Mouse (Mus musculus): Measurements from ENCODE around the gene Gid4. TPM values are rescaled to one million over a fixed set of nuclear protein-coding genes. Genes with fewer than 3 reads are reported as not detected.
A peak's percentile ranks its signal among the peaks of the same experiment; 100 is the strongest.

Gid4 gene
- polyA plus RNA-seq, 1 experiment from 2014 or later = 10.9 TPM

DNA sequence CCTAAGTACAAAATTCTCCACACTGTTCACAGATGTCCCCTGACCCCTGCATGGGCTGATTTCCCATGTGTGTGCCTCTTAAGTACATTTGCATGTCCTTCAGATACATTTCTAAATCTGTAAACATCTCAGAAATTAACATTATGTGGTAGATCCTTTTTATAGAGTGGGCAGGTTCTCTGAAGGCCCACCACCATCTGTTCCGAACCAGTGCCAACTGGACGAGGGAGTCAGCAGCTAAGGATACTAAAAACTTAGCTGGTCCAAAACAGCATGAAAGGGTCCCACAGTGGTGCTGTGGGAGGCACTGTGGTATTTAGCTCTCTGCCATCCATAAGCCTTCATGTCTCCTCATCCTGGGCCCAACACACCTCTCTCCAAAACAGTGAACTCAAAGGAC is 19.8 kb upstream of the Gid4 start:
- H3K4me1 ChIP-seq (replicated peaks; ENCODE audit: control insufficient read depth, insufficient read depth) = no peaks in the 10 kb centered on the region
- no peaks in the 10 kb centered on the region for H3K9me3 ChIP-seq (ENCODE audit: control insufficient read depth, low read length)
- 83% methylated on average over 2 of the region's 2 CpGs for WGBS
- no peaks in the 10 kb centered on the region for H3K27me3 ChIP-seq (ENCODE audit: control insufficient read depth, insufficient read depth, low read length)
- no peak overlapping the region for H3K27ac ChIP-seq (replicated peaks)
- ATAC-seq (ENCODE audit: low FRiP score, low TSS enrichment) (no peak), DNase-seq (ENCODE audit: low spot score) (no peak)
- no peak overlapping the region for H3K9ac ChIP-seq (ENCODE audit: low read length)
- no peak overlapping the region for H3K4me3 ChIP-seq (ENCODE audit: low read depth, low read length)
- TF ChIP-seq EP300 (optimal IDR thresholded peaks at IDR 0.05) (no peak), CTCF (IDR thresholded peaks at IDR 0.05; ENCODE audit: low read depth) (no peak)
- peaks cover 4% of the 10 kb centered on the region; the same call in 1 of the 2 replicates for H3K36me3 ChIP-seq (ENCODE audit: control insufficient read depth, insufficient read depth, low read length)
- no peak overlapping the region for H3K4me2 ChIP-seq (replicated peaks; ENCODE audit: low read depth)

DNA sequence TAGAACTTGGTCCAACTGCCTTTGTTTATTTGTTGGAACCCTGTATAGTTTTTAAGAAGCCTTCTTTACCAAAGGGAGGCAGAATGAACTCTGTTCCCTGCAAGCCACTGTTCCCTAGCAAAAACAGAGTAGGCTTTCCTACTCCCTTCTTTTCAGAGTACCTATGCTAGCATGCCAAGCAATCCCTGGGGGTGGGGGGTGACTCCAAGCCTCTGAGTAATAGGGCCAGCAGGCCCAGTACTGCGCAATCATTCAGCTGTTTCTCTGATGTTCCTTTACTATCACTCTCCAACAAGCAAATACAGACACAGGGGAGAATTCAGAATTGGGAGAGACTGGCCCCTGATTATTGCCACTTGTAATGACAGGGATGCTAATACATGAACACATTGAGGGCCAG is 10.3 kb upstream of the Gid4 start:
- no peak for ATAC-seq (ENCODE audit: low FRiP score, low TSS enrichment)

DNA sequence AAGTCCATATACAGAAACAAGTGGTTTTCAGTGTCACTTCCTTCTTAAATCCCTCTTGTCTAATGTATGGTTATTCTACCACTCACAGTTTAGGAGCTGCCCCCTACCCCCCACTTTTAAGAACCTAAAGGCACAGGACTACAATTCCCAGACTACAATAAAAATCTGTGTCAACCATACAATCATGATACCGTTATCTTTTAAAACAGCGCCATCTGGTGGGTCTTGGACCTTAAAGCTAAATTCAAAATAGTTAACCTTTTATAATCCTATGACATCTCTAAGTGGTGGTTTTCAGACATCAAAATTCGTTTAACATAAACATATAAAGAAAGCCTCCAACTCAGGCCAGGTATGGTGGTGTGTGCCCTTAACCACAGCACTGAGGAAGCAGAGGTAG is 4.8 kb upstream of the Gid4 start:
- H3K9ac ChIP-seq (ENCODE audit: low read length) = no peak overlapping the region
- H3K4me1 ChIP-seq (replicated peaks; ENCODE audit: control insufficient read depth, insufficient read depth) = no peaks in the 10 kb centered on the region
- H3K27ac ChIP-seq (replicated peaks) = no peak overlapping the region
- no peak for ATAC-seq (ENCODE audit: low FRiP score, low TSS enrichment)
- WGBS = 7% methylated on average over 3 of the region's 3 CpGs
- no peaks in the 10 kb centered on the region for H3K27me3 ChIP-seq (ENCODE audit: control insufficient read depth, insufficient read depth, low read length)
- no peaks in the 10 kb centered on the region for H3K9me3 ChIP-seq (ENCODE audit: control insufficient read depth, low read length)
- H3K36me3 ChIP-seq (ENCODE audit: control insufficient read depth, insufficient read depth, low read length) = peaks cover 5% of the 10 kb centered on the region
- DNase-seq (ENCODE audit: low spot score) = peak; percentile 44
- TF ChIP-seq EP300 (optimal IDR thresholded peaks at IDR 0.05) (no peak), CTCF (IDR thresholded peaks at IDR 0.05; ENCODE audit: low read depth) (peak; percentile 86)
- H3K4me2 ChIP-seq (replicated peaks; ENCODE audit: low read depth) = no peak overlapping the region
- H3K4me3 ChIP-seq (ENCODE audit: low read depth, low read length) = no peak overlapping the region

More for the DNA sequence above, 10.3 kb upstream of the Gid4 start:
- Histone ChIP-seq H3K27ac (replicated peaks) (no peak overlapping the region), H3K4me1 (replicated peaks; ENCODE audit: control insufficient read depth, insufficient read depth) (no peaks in the 10 kb centered on the region), H3K4me3 (ENCODE audit: low read depth, low read length) (no peak overlapping the region), H3K9ac (ENCODE audit: low read length) (no peak overlapping the region), H3K36me3 (ENCODE audit: control insufficient read depth, insufficient read depth, low read length) (peaks cover 15% of the 10 kb centered on the region), H3K27me3 (ENCODE audit: control insufficient read depth, insufficient read depth, low read length) (no peaks in the 10 kb centered on the region), H3K4me2 (replicated peaks; ENCODE audit: low read depth) (no peak overlapping the region), H3K9me3 (ENCODE audit: control insufficient read depth, low read length) (no peaks in the 10 kb centered on the region)
- no peak for TF ChIP-seq CTCF (IDR thresholded peaks at IDR 0.05; ENCODE audit: low read depth)
- TF ChIP-seq EP300 (optimal IDR thresholded peaks at IDR 0.05) = no peak
- DNase-seq (ENCODE audit: low spot score) = no peak
- WGBS = 100% methylated on average over 1 of the region's 1 CpGs

DNA sequence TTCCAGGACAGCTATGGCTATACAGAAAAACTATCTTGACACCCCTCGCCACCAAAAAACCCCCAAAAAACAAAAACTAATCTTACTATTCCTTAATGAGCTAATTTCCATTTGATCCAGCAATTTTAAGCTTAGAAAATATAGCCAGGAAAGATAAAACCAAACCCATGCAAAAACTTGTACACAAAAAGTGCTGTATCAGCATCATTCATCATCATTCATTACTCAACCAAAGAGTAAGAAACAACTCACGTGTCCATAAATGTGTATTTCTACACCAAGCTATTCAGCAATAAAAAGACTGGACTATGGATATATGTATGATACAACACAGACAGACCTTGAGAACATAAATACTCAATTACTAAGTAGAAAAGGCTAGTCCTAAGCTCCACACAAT is 4.0 kb upstream of the Gid4 start:
- Histone ChIP-seq H3K9ac (ENCODE audit: low read length) (no peak overlapping the region), H3K36me3 (ENCODE audit: control insufficient read depth, insufficient read depth, low read length) (peaks cover under 1% of the 10 kb centered on the region), H3K9me3 (ENCODE audit: control insufficient read depth, low read length) (no peaks in the 10 kb centered on the region), H3K27me3 (ENCODE audit: control insufficient read depth, insufficient read depth, low read length) (no peaks in the 10 kb centered on the region), H3K4me1 (replicated peaks; ENCODE audit: control insufficient read depth, insufficient read depth) (no peaks in the 10 kb centered on the region), H3K27ac (replicated peaks) (no peak overlapping the region), H3K4me2 (replicated peaks; ENCODE audit: low read depth) (no peak overlapping the region), H3K4me3 (ENCODE audit: low read depth, low read length) (no peak overlapping the region)
- 78% methylated on average over 2 of the region's 2 CpGs for WGBS
- ATAC-seq (ENCODE audit: low FRiP score, low TSS enrichment) = no peak
- no peak for TF ChIP-seq CTCF (IDR thresholded peaks at IDR 0.05; ENCODE audit: low read depth)
- no peak for TF ChIP-seq EP300 (optimal IDR thresholded peaks at IDR 0.05)
- no peak for DNase-seq (ENCODE audit: low spot score)

DNA sequence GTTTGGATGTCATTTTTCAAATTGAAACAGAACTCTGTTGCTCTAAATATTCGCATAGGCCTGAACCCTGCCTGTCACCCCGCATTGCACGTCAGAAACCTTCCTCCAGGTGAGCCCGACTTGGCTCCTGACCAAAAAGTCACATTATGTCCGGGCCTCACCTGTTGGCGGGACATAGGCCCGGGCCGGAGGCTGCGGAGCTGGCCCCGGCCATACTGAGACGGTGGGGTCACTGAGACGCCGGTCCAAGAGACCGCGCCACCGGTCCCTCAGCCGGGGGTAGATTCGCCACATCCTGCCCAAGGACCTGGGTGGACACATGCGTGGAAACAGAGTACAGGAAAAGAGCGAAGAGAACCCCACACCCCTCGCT is 369 bp upstream of the Gid4 start:
- DNase-seq (ENCODE audit: low spot score) (no peak), ATAC-seq (ENCODE audit: low FRiP score, low TSS enrichment) (peak; percentile 62)
- peak overlapping the region; percentile 88 for H3K4me3 ChIP-seq (ENCODE audit: low read depth, low read length)

DNA sequence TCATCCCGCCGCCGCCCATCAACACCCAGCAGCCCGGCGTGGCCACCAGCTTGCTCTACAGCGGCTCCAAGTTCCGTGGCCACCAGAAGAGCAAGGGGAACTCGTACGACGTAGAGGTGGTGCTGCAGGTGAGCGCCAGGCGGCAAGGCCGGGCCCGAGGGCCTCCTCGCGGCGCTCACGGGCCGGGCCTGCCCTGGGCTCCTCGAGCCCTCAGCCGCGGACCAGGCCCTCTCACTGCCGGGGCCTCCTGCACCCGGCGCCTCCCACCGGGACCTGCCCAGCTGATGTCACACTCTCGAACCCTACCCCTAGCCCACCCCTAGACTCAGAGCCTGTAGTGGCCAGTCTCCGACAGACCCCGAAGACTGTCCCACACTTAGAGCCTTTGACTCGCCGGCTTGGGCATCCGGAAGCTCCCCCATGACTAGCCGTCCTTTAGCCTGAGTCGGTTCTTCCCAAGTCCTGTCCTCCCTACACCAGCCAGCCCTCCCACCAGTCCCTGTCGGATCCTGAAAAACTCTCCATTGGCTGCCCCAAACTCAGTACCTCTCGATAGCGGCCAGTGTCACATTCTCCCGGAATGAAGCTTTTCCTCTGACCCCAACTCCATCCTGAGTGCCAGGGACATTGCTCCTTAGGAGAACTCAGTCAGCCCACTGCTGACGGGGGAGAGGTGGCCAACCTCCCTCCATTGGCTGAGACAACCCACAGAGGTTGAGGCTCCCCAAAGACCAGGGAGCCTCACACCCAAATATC is 950 bp downstream of the Gid4 start, which contains the start of gene Atpaf2:
Atpaf2 (minus strand) TSS at position 741 of the 756 bp plus-strand sequence.
- TF ChIP-seq EP300 (optimal IDR thresholded peaks at IDR 0.05) (no peak), CTCF (IDR thresholded peaks at IDR 0.05; ENCODE audit: low read depth) (no peak)
- WGBS = 1% methylated on average over 37 of the region's 39 CpGs
- Histone ChIP-seq H3K4me1 (replicated peaks; ENCODE audit: control insufficient read depth, insufficient read depth) (peaks cover 3% of the 10 kb centered on the region; the same call in 1 of the 2 replicates), H3K4me3 (ENCODE audit: low read depth, low read length) (peak within 1 kb of the TSS; percentile 88), H3K4me2 (replicated peaks; ENCODE audit: low read depth) (peak within 1 kb of the TSS; percentile 88), H3K9me3 (ENCODE audit: control insufficient read depth, low read length) (no peaks in the 10 kb centered on the region), H3K9ac (ENCODE audit: low read length) (peak within 1 kb of the TSS; percentile 92), H3K27me3 (ENCODE audit: control insufficient read depth, insufficient read depth, low read length) (no peaks in the 10 kb centered on the region), H3K36me3 (ENCODE audit: control insufficient read depth, insufficient read depth, low read length) (no peaks in the 10 kb centered on the region), H3K27ac (replicated peaks) (peak within 1 kb of the TSS; percentile 84)
- peak; percentile 56 for DNase-seq (ENCODE audit: low spot score)
- peak; percentile 22 for ATAC-seq (ENCODE audit: low FRiP score, low TSS enrichment)

More for the DNA sequence above, 369 bp upstream of the Gid4 start:
- Histone ChIP-seq H3K9me3 (ENCODE audit: control insufficient read depth, low read length) (no peaks in the 10 kb centered on the region), H3K27ac (replicated peaks) (peak overlapping the region; percentile 77), H3K9ac (ENCODE audit: low read length) (peak overlapping the region; percentile 81), H3K36me3 (ENCODE audit: control insufficient read depth, insufficient read depth, low read length) (no peaks in the 10 kb centered on the region), H3K27me3 (ENCODE audit: control insufficient read depth, insufficient read depth, low read length) (no peaks in the 10 kb centered on the region), H3K4me2 (replicated peaks; ENCODE audit: low read depth) (peak overlapping the region; percentile 88), H3K4me1 (replicated peaks; ENCODE audit: control insufficient read depth, insufficient read depth) (peaks cover 3% of the 10 kb centered on the region; the same call in 1 of the 2 replicates)
- peak; percentile 2 for TF ChIP-seq EP300 (optimal IDR thresholded peaks at IDR 0.05)
- TF ChIP-seq CTCF (IDR thresholded peaks at IDR 0.05; ENCODE audit: low read depth) = no peak; the same call in 1 of the 2 replicates
- under 1% methylated on average over 21 of the region's 21 CpGs for WGBS
